Mouse (Mus musculus) lung, postnatal 0 days (tissue): Measurements from ENCODE around the gene H2-T23. TPM values are rescaled to one million over a fixed set of nuclear protein-coding genes. Genes with fewer than 3 reads are reported as not detected.
A peak's percentile ranks its signal among the peaks of the same experiment; 100 is the strongest.
"Not testable (repeated sequence)": the region's sequence is repeated elsewhere in the genome, so short reads cannot be mapped to it uniquely, and the experiment has no call there.

Source experiments
- ATAC-seq: fragments of 200-750 bp; cut with Nextera tagmentation; 2 replicates; pipeline ENCODE4 v1.8.0; 2017; ENCODE audit warnings: moderate library complexity
- DNase-seq: peaks from one replicate; pipeline ENCODE4 v3.0.0-alpha.2; 2016; ENCODE audit warnings: low spot score
- H3K27ac ChIP-seq: fragments of 300-500 bp; sonication (generic); 2 replicates; pipeline ENCODE4 v1.5.1; 2014; ENCODE audit warnings: antibody characterized with exemption, mild to moderate bottlenecking, low read length, mixed read lengths
- H3K27me3 ChIP-seq: fragments of 300-500 bp; sonication (generic); replicated peaks from 2 replicates; pipeline ENCODE4 v1.6.1; 2014; ENCODE audit warnings: low read length, mixed read lengths; ENCODE audit not compliant: insufficient read depth
- H3K36me3 ChIP-seq: fragments of 300-500 bp; sonication (generic); 2 replicates; pipeline ENCODE4 v1.6.1; 2014; ENCODE audit warnings: low read length, mixed read lengths; ENCODE audit not compliant: insufficient read depth
- H3K4me1 ChIP-seq: fragments of 300-500 bp; sonication (generic); 2 replicates; pipeline ENCODE4 v1.6.1; 2014; ENCODE audit warnings: antibody characterized with exemption, low read depth, low read length, mixed read lengths; ENCODE audit not compliant: insufficient read depth
- H3K4me2 ChIP-seq: fragments of 300-500 bp; sonication (generic); replicated peaks from 2 replicates; pipeline ENCODE4 v1.6.1; 2014; ENCODE audit warnings: low read depth, mild to moderate bottlenecking, low read length, moderate library complexity, mixed read lengths
- H3K4me3 ChIP-seq: fragments of 300-500 bp; sonication (generic); 2 replicates; pipeline ENCODE4 v1.5.1; 2014; ENCODE audit warnings: low read depth, low read length
- H3K9ac ChIP-seq: fragments of 300-500 bp; sonication (generic); replicated peaks from 2 replicates; pipeline ENCODE4 v1.6.1; 2014; ENCODE audit warnings: low read depth, mild to moderate bottlenecking
- H3K9me3 ChIP-seq: fragments of 300-500 bp; sonication (generic); 2 replicates; pipeline ENCODE4 v1.6.1; 2016; ENCODE audit warnings: low read length, mixed read lengths
- CTCF ChIP-seq: IDR thresholded peaks from 2 replicates; pipeline ENCODE4 v1.5.1; 2016; ENCODE audit warnings: antibody characterized with exemption, mild to moderate bottlenecking
- EP300 ChIP-seq: IDR thresholded peaks from 2 replicates; pipeline ENCODE4 v1.6.1; 2016; ENCODE audit warnings: antibody characterized with exemption, mild to moderate bottlenecking, control low read depth
- WGBS: fragments of 180-500 bp; shearing (Covaris S2); extraction: QIAGEN DNeasy Blood & Tissue Kit; methylation state at CpG from one replicate; pipeline ENCODE4 v1.1.7; 2014; 5-methylcytosine and 5-hydroxymethylcytosine counted together
- polyA plus RNA-seq: library from polyadenylated mRNA; unstranded; fragments of >200 nt; fragmentation: Nextera tagmentation; extraction: Ambion mirVana; gene quantifications from 2 replicates; pipeline ENCODE4 v1.2.1, GENCODE M21; 2015

The H2-T23 gene
- polyA plus RNA-seq, 1 experiment from 2014 or later: 50.4 TPM

DNA sequence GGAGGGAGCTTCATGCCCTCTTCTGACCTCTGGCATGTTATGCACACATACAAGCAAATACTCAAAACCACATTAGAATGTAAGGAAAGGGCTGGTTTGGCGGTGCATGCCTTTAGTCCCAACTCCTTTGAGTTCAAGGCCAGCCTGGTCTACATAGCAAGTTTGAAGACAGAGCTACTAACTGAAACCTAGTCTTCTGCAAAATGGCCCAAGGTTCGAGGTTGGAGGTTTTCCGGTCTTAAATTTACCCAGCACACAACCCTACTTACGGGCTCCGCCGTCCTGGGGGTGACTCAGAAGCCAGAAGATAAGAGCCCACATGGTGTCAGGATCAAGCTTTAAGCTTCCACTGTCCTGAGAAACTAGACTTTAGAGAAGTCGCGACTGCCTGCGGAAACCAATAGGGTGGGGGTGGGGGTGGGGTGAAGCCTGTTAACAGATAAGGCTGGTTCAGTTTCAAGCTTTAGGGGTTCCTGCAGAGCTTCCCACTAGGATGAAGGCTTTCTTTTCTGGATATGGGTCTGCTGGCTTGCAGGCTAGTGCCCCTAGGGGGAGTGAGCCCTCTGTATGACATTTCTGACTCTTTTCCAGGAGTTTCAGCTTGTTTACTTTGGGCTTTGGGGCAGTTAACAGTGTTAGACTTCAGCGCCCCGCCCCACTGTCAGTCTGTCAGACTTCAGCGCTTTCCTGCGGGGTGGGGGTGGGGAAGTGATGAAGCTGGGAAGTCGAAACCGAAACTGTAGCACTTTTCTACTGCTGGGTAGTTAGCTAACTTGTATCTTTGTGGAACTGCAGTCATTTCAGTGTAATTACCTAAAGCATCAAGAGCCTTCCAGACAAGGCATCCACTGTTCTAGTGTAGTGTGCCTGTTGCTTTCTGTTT is 12.2 kb downstream of the H2-T23 start, which contains the start of gene H2-T24:
Gene H2-T24, minus strand, starts transcription at position 370 of the 883 bp plus-strand sequence.
- Histone ChIP-seq H3K27me3 (no peaks in the 10 kb centered on the region), H3K4me1 (peaks cover 6% of the 10 kb centered on the region; the same call in 1 of the 2 replicates), H3K9me3 (no peaks in the 10 kb centered on the region), H3K27ac (peak within 1 kb of the TSS; percentile 75), H3K9ac (no peak within 1 kb of the TSS), H3K36me3 (no peaks in the 10 kb centered on the region), H3K4me3 (peak within 1 kb of the TSS; percentile 23), H3K4me2 (peak within 1 kb of the TSS; percentile 49)
- ATAC-seq (peak; percentile 82), DNase-seq (peak; percentile 88)
- peak; percentile 72 for TF ChIP-seq EP300
- peak; percentile 59 for TF ChIP-seq CTCF
- WGBS: 23% methylated on average over 15 of the region's 15 CpGs

DNA sequence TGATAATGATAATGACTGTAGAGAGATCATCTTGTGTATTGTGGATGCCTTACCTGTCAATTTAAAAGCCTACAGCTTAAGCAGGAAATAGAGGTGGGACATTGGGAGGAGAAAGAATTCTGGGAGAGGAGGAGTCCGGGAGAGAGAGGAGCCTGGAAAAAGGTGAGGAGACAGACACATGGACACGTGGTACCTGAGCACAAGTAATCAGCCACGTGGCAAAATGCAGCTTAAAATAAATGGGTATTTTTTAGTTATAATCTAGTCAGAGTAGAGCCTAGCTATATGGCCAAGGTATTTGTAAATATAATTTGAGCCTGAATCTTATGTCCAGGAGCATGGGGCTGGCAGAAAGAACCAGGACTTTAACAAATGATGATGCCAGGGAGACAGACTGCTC is 13.1 kb downstream of the H2-T23 start:
- DNase-seq (no peak), ATAC-seq (no peak)
- no peaks in the 10 kb centered on the region for H3K9me3 ChIP-seq
- TF ChIP-seq CTCF (no peak), EP300 (no peak)
- 54% methylated on average over 3 of the region's 3 CpGs for WGBS
- no peaks in the 10 kb centered on the region for H3K27me3 ChIP-seq
- H3K4me1 ChIP-seq: peaks cover 6% of the 10 kb centered on the region; the same call in 1 of the 2 replicates
- H3K4me2 ChIP-seq: peak overlapping the region; percentile 49
- H3K4me3 ChIP-seq: peak overlapping the region; percentile 23
- peak overlapping the region; percentile 75; the same call in 1 of the 2 replicates for H3K27ac ChIP-seq
- no peaks in the 10 kb centered on the region; the same call in 1 of the 2 replicates for H3K36me3 ChIP-seq
- no peak overlapping the region for H3K9ac ChIP-seq

DNA sequence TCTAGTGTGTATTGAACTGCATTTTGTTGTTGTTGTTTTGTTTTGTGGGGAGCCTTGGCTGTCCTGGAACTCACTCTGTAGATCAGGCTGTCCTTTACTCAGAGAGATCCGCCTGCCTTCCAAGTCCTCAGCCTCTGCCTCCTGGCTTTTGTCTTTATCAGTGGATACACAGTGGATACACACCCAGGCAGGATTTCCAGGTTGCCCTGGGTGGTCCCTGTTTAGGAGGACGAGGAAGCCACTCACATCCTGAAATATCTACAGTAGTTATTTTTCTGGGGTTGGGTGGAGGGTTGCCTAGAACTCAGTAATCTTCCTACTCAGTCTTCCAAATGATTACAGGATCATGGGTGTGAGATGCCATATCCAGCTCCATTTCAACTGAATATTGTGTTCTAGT is 13.7 kb downstream of the H2-T23 start:
- H3K4me2 ChIP-seq: 0 out of 2 replicates have a peak overlapping the region, but pooled peaks have one; percentile 2
- H3K4me3 ChIP-seq: no peak overlapping the region
- H3K4me1 ChIP-seq: peaks cover 2% of the 10 kb centered on the region; the same call in 1 of the 2 replicates
- 30% methylated on average over 2 of the region's 2 CpGs for WGBS
- no peak for DNase-seq
- H3K27me3 ChIP-seq: no peaks in the 10 kb centered on the region
- TF ChIP-seq CTCF: no peak
- no peak for TF ChIP-seq EP300
- H3K9ac ChIP-seq: no peak overlapping the region
- no peak overlapping the region for H3K27ac ChIP-seq
- no peaks in the 10 kb centered on the region for H3K9me3 ChIP-seq
- ATAC-seq: 0 out of 2 replicates have a peak, but pooled peaks have one; percentile 5
- H3K36me3 ChIP-seq: no peaks in the 10 kb centered on the region; the same call in 1 of the 2 replicates

DNA sequence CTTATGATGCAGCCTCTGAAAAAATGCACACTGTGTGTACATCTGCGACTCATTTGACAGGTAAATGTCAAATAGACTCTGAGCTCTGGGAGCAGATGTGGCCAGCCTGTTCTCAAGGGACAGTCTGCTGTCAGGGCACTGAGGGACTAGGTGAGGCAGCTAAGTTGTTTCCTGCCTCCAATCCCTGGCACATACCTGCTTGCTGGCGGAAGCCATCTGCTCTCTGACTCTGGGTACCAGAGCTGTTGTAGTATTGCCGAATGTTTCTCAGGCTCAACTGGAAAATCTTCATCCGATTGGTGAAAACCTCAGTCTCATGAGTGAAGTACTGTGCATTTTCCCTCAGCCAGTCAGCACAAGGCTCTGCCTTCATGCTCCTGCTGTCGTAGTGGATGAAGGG is 15.6 kb downstream of the H2-T23 start:
- WGBS: 85% methylated on average over 5 of the region's 5 CpGs
- H3K9ac ChIP-seq: no peak overlapping the region
- H3K4me2 ChIP-seq: no peak overlapping the region
- H3K27ac ChIP-seq: no peak overlapping the region
- H3K4me3 ChIP-seq: no peak overlapping the region
- no peaks in the 10 kb centered on the region; the same call in 1 of the 2 replicates for H3K36me3 ChIP-seq
- no peaks in the 10 kb centered on the region for H3K4me1 ChIP-seq
- H3K27me3 ChIP-seq: no peaks in the 10 kb centered on the region
- DNase-seq: no peak
- ATAC-seq: no peak
- no peaks in the 10 kb centered on the region for H3K9me3 ChIP-seq
- TF ChIP-seq CTCF: no peak
- no peak for TF ChIP-seq EP300

DNA sequence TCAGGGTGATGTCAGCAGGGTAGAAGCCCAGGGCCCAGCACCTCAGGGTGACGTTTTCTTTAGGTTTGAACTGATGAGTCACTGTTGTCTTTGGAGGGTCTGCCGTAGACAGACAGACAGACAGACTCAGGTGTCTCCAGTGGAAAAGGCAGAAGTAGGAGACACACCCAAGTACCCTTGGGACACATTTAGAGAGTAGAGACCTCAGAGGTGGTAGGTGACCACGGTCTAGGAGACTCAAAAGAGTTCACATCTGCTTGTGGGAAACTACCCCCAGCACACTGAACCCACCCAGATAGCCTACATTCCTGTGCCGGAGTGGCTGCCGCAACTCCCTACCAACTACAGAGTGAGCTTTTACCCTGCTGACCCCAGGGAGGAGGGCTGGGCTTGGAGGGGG is 17.7 kb downstream of the H2-T23 start:
- H3K9ac ChIP-seq: no peak overlapping the region
- no peak for ATAC-seq
- no peaks in the 10 kb centered on the region for H3K4me1 ChIP-seq
- H3K9me3 ChIP-seq: no peaks in the 10 kb centered on the region
- no peak overlapping the region for H3K4me2 ChIP-seq
- H3K4me3 ChIP-seq: no peak overlapping the region
- H3K36me3 ChIP-seq: no peaks in the 10 kb centered on the region; the same call in 1 of the 2 replicates
- TF ChIP-seq CTCF (no peak), EP300 (no peak)
- no peak for DNase-seq
- H3K27ac ChIP-seq: no peak overlapping the region
- no peaks in the 10 kb centered on the region for H3K27me3 ChIP-seq
- WGBS: 89% methylated on average over 5 of the region's 5 CpGs

DNA sequence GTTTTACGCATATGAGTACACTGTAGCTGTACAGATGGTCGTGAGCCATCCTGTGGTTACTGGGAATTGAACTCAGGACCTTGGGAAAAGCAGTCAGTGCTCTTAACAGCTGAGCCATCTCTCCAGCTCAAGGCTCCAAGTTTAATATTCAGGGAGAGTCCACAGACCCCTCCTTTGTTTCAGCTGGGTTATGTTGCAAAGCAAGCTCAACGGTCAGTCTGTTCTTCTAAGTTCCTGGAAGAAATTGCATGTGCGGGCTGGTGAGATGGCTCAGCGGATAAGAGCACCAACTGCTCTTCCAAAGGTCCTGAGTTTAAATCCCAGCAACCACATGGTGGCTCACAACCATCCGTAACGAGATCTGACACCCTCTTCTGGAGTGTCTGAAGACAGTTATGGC is 28.2 kb downstream of the H2-T23 start:
- not testable (repeated sequence) for H3K4me2 ChIP-seq, H3K4me1 ChIP-seq, H3K27me3 ChIP-seq, DNase-seq, ATAC-seq, H3K27ac ChIP-seq, H3K9ac ChIP-seq, H3K36me3 ChIP-seq, H3K9me3 ChIP-seq, H3K4me3 ChIP-seq
- 88% methylated on average over 7 of the region's 7 CpGs for whole genome bisulfite sequencing
